Mouse (Mus musculus) left cerebral cortex, postnatal 36 days (tissue): ENCODE data around the gene Plekhn1. TPM values are rescaled to one million over a fixed set of nuclear protein-coding genes. Genes with fewer than 3 reads are reported as not detected.

ENCODE experiments used
- DNase-seq, 2 experiments: peaks; one replicate each; pipeline ENCODE4 v3.0.0; 2021 to 2022; ENCODE audit warnings: low spot score in 2 of 2, mixed read lengths in 1 of 2
- intact Hi-C: fragments of 180-260 bp; cut with DNase I; formaldehyde crosslinking; loops from one replicate; pipeline ENCODE4 v1.15.1; 2025
- microRNA-seq: library from miRNA; unstranded; fragments of <30 nt; microRNA quantifications from one replicate; pipeline ENCODE4 v1.2.0, GENCODE M21; 2022
- total RNA-seq, 2 experiments: library from RNA; stranded (reverse); gene quantifications; 2 replicates each; pipeline ENCODE4 v1.2.3; 2021

Plekhn1 gene
- total RNA-seq, 2 experiments from 2014 or later, result 32.4 to 42.9 TPM

- no peak for DNase-seq
- intact Hi-C loops, result no loop called here
Observed at GRCm38 (mm10) chr4:156188811-156189323, 45.8 kb downstream of the Plekhn1 start.

GRCm38 (mm10) chr4:156188162-156188810, 46.4 kb downstream of the Plekhn1 start:
- DNase-seq, result no peak
- intact Hi-C loops, result no loop called here

- intact Hi-C loops, result no loop called here
Observed at GRCm38 (mm10) chr4:156185950-156186850, 48.5 kb downstream of the Plekhn1 start.

GRCm38 (mm10) chr4:156185456-156185949, 49.2 kb downstream of the Plekhn1 start:
- DNase-seq, result peak; percentile 32 to 43
- intact Hi-C loops, result no loop called here

More at GRCm38 (mm10) chr4:156185950-156186850, 48.5 kb downstream of the Plekhn1 start:
- DNase-seq, result peak; percentile 59 to 74

GRCm38 (mm10) chr4:156184291-156184954, 50.2 kb downstream of the Plekhn1 start:
- no peak for DNase-seq
- intact Hi-C loops, result no loop called here

DNA sequence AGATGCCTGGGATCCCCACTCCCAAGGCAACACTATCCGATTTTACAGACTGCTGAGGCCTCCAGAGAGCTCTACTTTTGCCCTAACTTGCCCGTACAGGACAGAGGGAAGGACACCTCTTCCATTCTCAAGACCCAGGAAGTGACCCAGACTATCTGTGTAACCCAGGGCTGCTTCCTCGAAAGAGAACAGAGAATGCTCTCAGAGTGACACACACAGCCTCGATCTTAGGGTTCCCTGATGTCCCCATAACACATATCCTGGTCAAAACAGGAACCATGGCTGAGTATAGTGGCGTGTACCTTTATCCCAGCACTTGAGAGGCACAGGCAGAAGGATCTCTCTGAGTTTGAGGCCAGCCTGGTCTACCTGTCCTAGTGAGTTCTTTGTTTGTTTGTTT, 50.9 kb downstream of the Plekhn1 start:
- no peak for DNase-seq
- intact Hi-C loops, result no loop called here

DNA sequence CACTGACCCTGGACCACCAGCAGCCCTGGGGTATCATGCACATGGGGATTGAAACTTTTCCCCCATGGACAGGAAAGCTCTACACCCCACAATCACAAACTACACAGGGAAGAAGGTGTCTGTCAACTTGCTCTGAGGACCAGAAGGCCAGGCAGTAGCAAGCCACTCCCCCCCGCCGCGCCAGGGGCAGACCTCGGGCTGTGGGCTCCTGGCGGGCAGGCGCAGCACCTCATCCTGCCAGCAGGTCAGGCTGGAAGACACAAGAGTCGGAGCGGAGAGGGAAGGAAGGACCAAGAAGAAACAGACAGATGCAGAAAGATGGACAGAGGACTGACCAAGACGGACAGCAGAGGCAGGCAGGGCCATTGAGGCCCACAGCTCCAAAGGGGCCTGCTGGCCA, 57.0 kb downstream of the Plekhn1 start:
- intact Hi-C loops, result no loop called here
- DNase-seq, result no peak

- DNase-seq, result peak in 1 of 2 experiments; percentile 2
- intact Hi-C loops, result no loop called here
Observed at GRCm38 (mm10) chr4:156171828-156172227, 62.8 kb downstream of the Plekhn1 start.

Small RNA genes within 50 kb of the gene (microRNA-seq; reads per million reads assigned to microRNA genes)
- gene Mir7658, result 3.3 reads per million, percentile 7 among the genes with 10 or more reads in this experiment

Other genes with a start within 250 kb of the Plekhn1 start
- 10 to 100 TPM in 1 of 2 experiments, 1 to 10 TPM in 1; 9.9 to 11.1 TPM for gene B3galt6, start 242.2 kb downstream of the Plekhn1 start, total RNA-seq
- 100 to 1,000 TPM; 184 to 206 TPM for gene Sdf4, start 242.0 kb downstream of the Plekhn1 start, total RNA-seq
- gene Tnfrsf4, start 221.0 kb downstream of the Plekhn1 start, total RNA-seq, result 1 to 10 TPM in 1 of 2 experiments, under 1 TPM in 1; 0.39 to 1.9 TPM
- not detected for gene Tnfrsf18, start 208.7 kb downstream of the Plekhn1 start, total RNA-seq
- not detected for gene Ttll10, start 175.4 kb downstream of the Plekhn1 start, total RNA-seq
- 10 to 100 TPM; 27.0 to 35.8 TPM for gene 9430015G10Rik, start 124.9 kb downstream of the Plekhn1 start, total RNA-seq
- 1 to 10 TPM in 1 of 2 experiments, under 1 TPM in 1; 0.84 to 1.1 TPM for gene Rnf223, start 104.3 kb downstream of the Plekhn1 start, total RNA-seq
- gene Agrn, start 37.4 kb downstream of the Plekhn1 start, total RNA-seq, result 100 to 1,000 TPM; 126 to 150 TPM
- 1 to 10 TPM; 1.5 to 1.9 TPM for gene Isg15, start 34.0 kb downstream of the Plekhn1 start, total RNA-seq
- 1 to 10 TPM; 4.0 to 5.8 TPM for gene AW011738, start 31.6 kb downstream of the Plekhn1 start, total RNA-seq
- under 1 TPM; 0.37 to 0.45 TPM for gene Perm1, start 19.0 kb downstream of the Plekhn1 start, total RNA-seq
- gene Noc2l, start 1.2 kb upstream of the Plekhn1 start, total RNA-seq, result 10 to 100 TPM; 64.4 to 68.0 TPM
- gene Samd11, start 20.8 kb upstream of the Plekhn1 start, total RNA-seq, result 1 to 10 TPM; 3.9 to 4.7 TPM
- gene Vmn2r-ps159, start 96.2 kb upstream of the Plekhn1 start, total RNA-seq, result not detected